Mouse (Mus musculus): Measurements from ENCODE around the gene Rnf215. TPM values are rescaled to one million over a fixed set of nuclear protein-coding genes. Genes with fewer than 3 reads are reported as not detected.

The Rnf215 gene
- total and polyA plus RNA-seq, 2 experiments from 2014 or later: 45.4 to 90.1 TPM

DNA sequence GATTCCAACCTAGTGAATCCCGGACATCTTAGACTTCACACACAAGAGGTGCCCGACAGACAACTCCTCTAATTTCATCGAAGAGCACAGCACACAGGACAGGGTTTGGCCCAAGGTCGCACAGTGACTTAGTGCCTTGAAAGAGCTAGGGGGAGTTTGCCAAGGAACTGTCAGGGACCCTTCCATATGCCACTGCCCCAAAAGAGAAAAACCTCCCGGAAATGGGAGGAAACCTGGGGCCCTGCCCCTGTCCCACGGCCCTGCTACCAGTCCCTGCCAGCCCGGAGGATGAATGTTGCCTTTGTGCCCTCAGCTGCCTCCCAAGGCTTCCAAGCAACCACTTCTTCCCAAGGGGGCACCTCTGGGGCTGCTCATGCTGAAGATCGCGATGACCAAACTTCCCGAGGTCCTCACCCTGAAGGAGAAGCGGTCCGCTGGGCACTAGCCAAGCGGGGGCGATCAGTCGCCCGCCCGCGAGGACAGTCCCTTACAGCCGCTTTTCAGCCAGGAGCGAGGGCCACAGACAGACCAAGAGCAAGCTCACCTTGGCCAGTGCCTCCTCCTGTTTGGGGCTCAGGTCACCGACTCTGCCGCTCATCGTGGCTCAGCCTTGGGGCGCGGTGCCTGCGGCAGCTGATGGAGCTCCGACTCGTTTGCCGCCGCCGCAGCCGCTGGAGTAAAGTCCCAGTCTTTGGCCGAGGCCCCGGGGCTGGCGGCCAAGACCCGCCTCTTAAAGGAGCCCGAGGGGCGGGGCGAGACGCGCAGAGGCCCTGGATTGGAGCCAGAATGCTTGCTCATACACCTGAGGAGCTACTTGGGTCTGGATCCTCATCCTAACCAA, 16.7 kb upstream of the Rnf215 start:
- H3K4me1 ChIP-seq (ENCODE audit: insufficient read depth): peaks cover 17% of the 10 kb centered on the region
- peak overlapping the region; percentile 73 for H3K9ac ChIP-seq
- DNase-seq: peak; percentile 77
- no peak overlapping the region for H3K27ac ChIP-seq (ENCODE audit: low read depth, low read length)
- H3K4me2 ChIP-seq (ENCODE audit: low read depth): peak overlapping the region; percentile 97
- H3K27me3 ChIP-seq (ENCODE audit: insufficient read depth, low read length): no peaks in the 10 kb centered on the region; the same call in 1 of the 2 replicates
- no peaks in the 10 kb centered on the region; the same call in 1 of the 2 replicates for H3K36me3 ChIP-seq (ENCODE audit: insufficient read depth)
- TF ChIP-seq CTCF (IDR thresholded peaks at IDR 0.05; ENCODE audit: low read depth): no peak
- 3% methylated on average over 41 of the region's 41 CpGs for whole genome bisulfite sequencing
- peak; percentile 78 for ATAC-seq
- peak overlapping the region; percentile 54 for H3K4me3 ChIP-seq (ENCODE audit: low read depth, low read length)
- no peaks in the 10 kb centered on the region for H3K9me3 ChIP-seq (ENCODE audit: low read length)

DNA sequence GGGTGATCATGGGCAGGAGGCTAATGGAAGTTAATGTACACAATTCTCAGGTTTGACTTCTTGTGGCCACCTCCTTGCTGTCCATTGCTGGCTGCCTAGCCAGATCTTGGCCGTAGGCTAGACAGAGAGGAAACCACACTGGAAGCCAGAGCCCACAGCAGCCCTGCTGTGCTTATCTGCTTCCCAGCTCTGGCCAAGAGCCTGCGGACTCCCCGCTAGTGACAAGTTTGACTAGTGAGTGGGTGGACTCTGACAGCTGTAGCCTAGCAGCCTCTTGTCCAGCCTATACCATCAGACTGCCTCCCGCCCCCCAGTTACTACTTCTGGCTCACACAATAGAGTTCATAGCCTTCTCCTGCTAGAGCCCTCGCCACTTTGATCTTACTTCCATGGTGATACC, 15.4 kb upstream of the Rnf215 start:
- no peak for TF ChIP-seq CTCF (IDR thresholded peaks at IDR 0.05; ENCODE audit: low read depth)
- Histone ChIP-seq H3K4me2 (ENCODE audit: low read depth) (no peak overlapping the region), H3K27me3 (ENCODE audit: insufficient read depth, low read length) (no peaks in the 10 kb centered on the region; the same call in 1 of the 2 replicates), H3K4me3 (ENCODE audit: low read depth, low read length) (no peak overlapping the region), H3K36me3 (ENCODE audit: insufficient read depth) (no peaks in the 10 kb centered on the region), H3K9me3 (ENCODE audit: low read length) (no peaks in the 10 kb centered on the region), H3K4me1 (ENCODE audit: insufficient read depth) (peaks cover 17% of the 10 kb centered on the region), H3K27ac (ENCODE audit: low read depth, low read length) (no peak overlapping the region), H3K9ac (no peak overlapping the region)
- 89% methylated on average over 5 of the region's 5 CpGs for WGBS
- DNase-seq: no peak
- no peak for ATAC-seq

- TF ChIP-seq CTCF (IDR thresholded peaks at IDR 0.05; ENCODE audit: low read depth): no peak
- WGBS: 84% methylated on average over 3 of the region's 3 CpGs
Measured at GRCm38 (mm10) chr11:4121691-4122090, 13.3 kb upstream of the Rnf215 start.

GRCm38 (mm10) chr11:4122226-4122625, 12.8 kb upstream of the Rnf215 start:
- H3K4me2 ChIP-seq (ENCODE audit: low read depth): no peak overlapping the region
- H3K27me3 ChIP-seq (ENCODE audit: insufficient read depth, low read length): no peaks in the 10 kb centered on the region; the same call in 1 of the 2 replicates
- H3K27ac ChIP-seq (ENCODE audit: low read depth, low read length): no peak overlapping the region
- H3K4me1 ChIP-seq (ENCODE audit: insufficient read depth): peaks cover 12% of the 10 kb centered on the region
- H3K9me3 ChIP-seq (ENCODE audit: low read length): 0 out of 2 replicates have a peak, but pooled peaks cover 4% of the 10 kb centered on the region
- no peak overlapping the region for H3K9ac ChIP-seq
- 85% methylated on average over 5 of the region's 5 CpGs for WGBS
- DNase-seq: no peak
- no peak overlapping the region for H3K4me3 ChIP-seq (ENCODE audit: low read depth, low read length)
- TF ChIP-seq CTCF (IDR thresholded peaks at IDR 0.05; ENCODE audit: low read depth): no peak
- H3K36me3 ChIP-seq (ENCODE audit: insufficient read depth): no peaks in the 10 kb centered on the region
- ATAC-seq: no peak

More at GRCm38 (mm10) chr11:4121691-4122090, 13.3 kb upstream of the Rnf215 start:
- H3K27me3 ChIP-seq (ENCODE audit: insufficient read depth, low read length): no peaks in the 10 kb centered on the region; the same call in 1 of the 2 replicates
- H3K9me3 ChIP-seq (ENCODE audit: low read length): 0 out of 2 replicates have a peak, but pooled peaks cover 4% of the 10 kb centered on the region
- no peaks in the 10 kb centered on the region for H3K36me3 ChIP-seq (ENCODE audit: insufficient read depth)
- no peak overlapping the region for H3K27ac ChIP-seq (ENCODE audit: low read depth, low read length)
- no peak for ATAC-seq
- H3K4me1 ChIP-seq (ENCODE audit: insufficient read depth): peaks cover 17% of the 10 kb centered on the region
- no peak overlapping the region for H3K4me2 ChIP-seq (ENCODE audit: low read depth)
- H3K4me3 ChIP-seq (ENCODE audit: low read depth, low read length): no peak overlapping the region
- no peak for DNase-seq
- no peak overlapping the region for H3K9ac ChIP-seq

- no peak for TF ChIP-seq CTCF (IDR thresholded peaks at IDR 0.05; ENCODE audit: low read depth)
Measured at GRCm38 (mm10) chr11:4122742-4123579, 12.0 kb upstream of the Rnf215 start, which contains the start of gene Sec14l2. Gene Sec14l2 (minus strand): TSS chr11:4123415.

GRCm38 (mm10) chr11:4123922-4124321, 11.1 kb upstream of the Rnf215 start:
- 58% methylated on average over 5 of the region's 5 CpGs for WGBS
- peak; percentile 60 for TF ChIP-seq CTCF (IDR thresholded peaks at IDR 0.05; ENCODE audit: low read depth)
- 0 out of 2 replicates have a peak, but pooled peaks cover 4% of the 10 kb centered on the region for H3K9me3 ChIP-seq (ENCODE audit: low read length)
- no peak overlapping the region for H3K9ac ChIP-seq
- no peak overlapping the region for H3K4me3 ChIP-seq (ENCODE audit: low read depth, low read length)
- no peak overlapping the region for H3K4me2 ChIP-seq (ENCODE audit: low read depth)
- H3K27me3 ChIP-seq (ENCODE audit: insufficient read depth, low read length): no peaks in the 10 kb centered on the region; the same call in 1 of the 2 replicates
- no peak for ATAC-seq
- H3K27ac ChIP-seq (ENCODE audit: low read depth, low read length): no peak overlapping the region
- no peak for DNase-seq
- H3K36me3 ChIP-seq (ENCODE audit: insufficient read depth): no peaks in the 10 kb centered on the region
- H3K4me1 ChIP-seq (ENCODE audit: insufficient read depth): no peaks in the 10 kb centered on the region

More at GRCm38 (mm10) chr11:4122742-4123579, 12.0 kb upstream of the Rnf215 start, which contains the start of gene Sec14l2:
- ATAC-seq: no peak
- Histone ChIP-seq H3K9ac (no peak within 1 kb of the TSS), H3K27ac (ENCODE audit: low read depth, low read length) (no peak within 1 kb of the TSS), H3K4me2 (ENCODE audit: low read depth) (no peak within 1 kb of the TSS), H3K36me3 (ENCODE audit: insufficient read depth) (no peaks in the 10 kb centered on the region), H3K9me3 (ENCODE audit: low read length) (0 out of 2 replicates have a peak, but pooled peaks cover 4% of the 10 kb centered on the region), H3K4me1 (ENCODE audit: insufficient read depth) (peaks cover 5% of the 10 kb centered on the region), H3K27me3 (ENCODE audit: insufficient read depth, low read length) (no peaks in the 10 kb centered on the region; the same call in 1 of the 2 replicates), H3K4me3 (ENCODE audit: low read depth, low read length) (no peak within 1 kb of the TSS)
- no peak for DNase-seq
- WGBS: 63% methylated on average over 10 of the region's 10 CpGs
